Mouse (Mus musculus): ENCODE data around the gene Exoc3l4. TPM values are rescaled to one million over a fixed set of nuclear protein-coding genes. Genes with fewer than 3 reads are reported as not detected.

Gene Exoc3l4
- total and polyA plus RNA-seq, 3 experiments: 0.27 TPM; not detected in 2

- peaks cover 11% of the 10 kb centered on the region for H3K27me3 ChIP-seq (ENCODE audit: insufficient read depth, low read length)
- H3K4me3 ChIP-seq (ENCODE audit: low read depth, low read length): no peak overlapping the region
- no peak for ATAC-seq (ENCODE audit: extremely low read depth, insufficient number of reproducible peaks, low FRiP score, poor library complexity, severe bottlenecking)
These were observed 41.3 kb upstream of the Exoc3l4 start for GRCm38 (mm10) chr12:111375559-111375958.

GRCm38 (mm10) chr12:111376053-111376452, 40.8 kb upstream of the Exoc3l4 start:
- H3K36me3 ChIP-seq (replicated peaks): no peaks in the 10 kb centered on the region
- H3K4me1 ChIP-seq (ENCODE audit: insufficient read depth, low read depth, low read length): no peaks in the 10 kb centered on the region
- H3K27me3 ChIP-seq (ENCODE audit: insufficient read depth, low read length): peaks cover 9% of the 10 kb centered on the region; the same call in 1 of the 2 replicates
- H3K9me3 ChIP-seq (replicated peaks): peaks cover 18% of the 10 kb centered on the region
- no peak overlapping the region for H3K4me3 ChIP-seq (ENCODE audit: low read depth, low read length)
- ATAC-seq (ENCODE audit: extremely low read depth, insufficient number of reproducible peaks, low FRiP score, poor library complexity, severe bottlenecking) (no peak), DNase-seq (ENCODE audit: low spot score) (no peak)
- no peak for TF ChIP-seq CTCF (IDR thresholded peaks at IDR 0.05; ENCODE audit: low read depth, low read length)
- no peak for TF ChIP-seq POLR2AphosphoS5 (IDR thresholded peaks at IDR 0.05; ENCODE audit: insufficient replicate concordance, low read depth, low read length)
- no peak for TF ChIP-seq GATA2 (IDR thresholded peaks at IDR 0.05; ENCODE audit: borderline replicate concordance, low read depth, low read length)
- TF ChIP-seq GATA1 (IDR thresholded peaks at IDR 0.05; ENCODE audit: borderline replicate concordance, low read length): no peak
- no peak for TF ChIP-seq TAL1 (conservative IDR thresholded peaks at IDR 0.05; ENCODE audit: low read depth, low read length)

More at GRCm38 (mm10) chr12:111375559-111375958, 41.3 kb upstream of the Exoc3l4 start:
- no peaks in the 10 kb centered on the region for H3K4me1 ChIP-seq (ENCODE audit: insufficient read depth, low read depth, low read length)
- H3K9me3 ChIP-seq (replicated peaks): peaks cover 18% of the 10 kb centered on the region
- no peak for DNase-seq (ENCODE audit: low spot score)
- no peaks in the 10 kb centered on the region for H3K36me3 ChIP-seq (replicated peaks)
- TF ChIP-seq TAL1 (conservative IDR thresholded peaks at IDR 0.05; ENCODE audit: low read depth, low read length) (no peak), POLR2AphosphoS5 (IDR thresholded peaks at IDR 0.05; ENCODE audit: insufficient replicate concordance, low read depth, low read length) (no peak), CTCF (IDR thresholded peaks at IDR 0.05; ENCODE audit: low read depth, low read length) (no peak), GATA2 (IDR thresholded peaks at IDR 0.05; ENCODE audit: borderline replicate concordance, low read depth, low read length) (no peak), GATA1 (IDR thresholded peaks at IDR 0.05; ENCODE audit: borderline replicate concordance, low read length) (no peak)

GRCm38 (mm10) chr12:111376826-111377331, 39.9 kb upstream of the Exoc3l4 start:
- Histone ChIP-seq H3K4me1 (ENCODE audit: insufficient read depth, low read depth, low read length) (no peaks in the 10 kb centered on the region), H3K4me3 (ENCODE audit: low read depth, low read length) (peak overlapping the region; percentile 40; the same call in 1 of the 2 replicates), H3K27me3 (ENCODE audit: insufficient read depth, low read length) (peaks cover 6% of the 10 kb centered on the region; the same call in 1 of the 2 replicates), H3K9me3 (replicated peaks) (peaks cover 18% of the 10 kb centered on the region), H3K36me3 (replicated peaks) (no peaks in the 10 kb centered on the region)
- DNase-seq (ENCODE audit: low spot score) (no peak), ATAC-seq (ENCODE audit: extremely low read depth, insufficient number of reproducible peaks, low FRiP score, poor library complexity, severe bottlenecking) (no peak)
- TF ChIP-seq POLR2AphosphoS5 (IDR thresholded peaks at IDR 0.05; ENCODE audit: insufficient replicate concordance, low read depth, low read length): no peak
- no peak for TF ChIP-seq GATA2 (IDR thresholded peaks at IDR 0.05; ENCODE audit: borderline replicate concordance, low read depth, low read length)
- no peak for TF ChIP-seq TAL1 (conservative IDR thresholded peaks at IDR 0.05; ENCODE audit: low read depth, low read length)
- TF ChIP-seq CTCF (IDR thresholded peaks at IDR 0.05; ENCODE audit: low read depth, low read length): no peak
- TF ChIP-seq GATA1 (IDR thresholded peaks at IDR 0.05; ENCODE audit: borderline replicate concordance, low read length): no peak

GRCm38 (mm10) chr12:111377376-111377973, 39.3 kb upstream of the Exoc3l4 start, which contains the start of gene Cdc42bpb:
Gene Cdc42bpb (minus strand): TSS chr12:111377718.
- Histone ChIP-seq H3K36me3 (replicated peaks) (no peaks in the 10 kb centered on the region), H3K4me3 (ENCODE audit: low read depth, low read length) (peak within 1 kb of the TSS; percentile 40; the same call in 1 of the 2 replicates), H3K27me3 (ENCODE audit: insufficient read depth, low read length) (peaks cover 6% of the 10 kb centered on the region; the same call in 1 of the 2 replicates), H3K4me1 (ENCODE audit: insufficient read depth, low read depth, low read length) (no peaks in the 10 kb centered on the region), H3K9me3 (replicated peaks) (peaks cover 18% of the 10 kb centered on the region)
- no peak for DNase-seq (ENCODE audit: low spot score)
- TF ChIP-seq CTCF (IDR thresholded peaks at IDR 0.05; ENCODE audit: low read depth, low read length) (no peak), GATA2 (IDR thresholded peaks at IDR 0.05; ENCODE audit: borderline replicate concordance, low read depth, low read length) (no peak), GATA1 (IDR thresholded peaks at IDR 0.05; ENCODE audit: borderline replicate concordance, low read length) (no peak), TAL1 (conservative IDR thresholded peaks at IDR 0.05; ENCODE audit: low read depth, low read length) (no peak), POLR2AphosphoS5 (IDR thresholded peaks at IDR 0.05; ENCODE audit: insufficient replicate concordance, low read depth, low read length) (no peak)
- no peak for ATAC-seq (ENCODE audit: extremely low read depth, insufficient number of reproducible peaks, low FRiP score, poor library complexity, severe bottlenecking)

GRCm38 (mm10) chr12:111377986-111378490, 38.8 kb upstream of the Exoc3l4 start:
- Histone ChIP-seq H3K4me3 (ENCODE audit: low read depth, low read length) (peak overlapping the region; percentile 11; the same call in 1 of the 2 replicates), H3K9me3 (replicated peaks) (peaks cover 18% of the 10 kb centered on the region), H3K27me3 (ENCODE audit: insufficient read depth, low read length) (peaks cover 6% of the 10 kb centered on the region; the same call in 1 of the 2 replicates), H3K4me1 (ENCODE audit: insufficient read depth, low read depth, low read length) (no peaks in the 10 kb centered on the region), H3K36me3 (replicated peaks) (no peaks in the 10 kb centered on the region)
- TF ChIP-seq GATA1 (IDR thresholded peaks at IDR 0.05; ENCODE audit: borderline replicate concordance, low read length) (no peak), GATA2 (IDR thresholded peaks at IDR 0.05; ENCODE audit: borderline replicate concordance, low read depth, low read length) (no peak), POLR2AphosphoS5 (IDR thresholded peaks at IDR 0.05; ENCODE audit: insufficient replicate concordance, low read depth, low read length) (no peak), TAL1 (conservative IDR thresholded peaks at IDR 0.05; ENCODE audit: low read depth, low read length) (no peak), CTCF (IDR thresholded peaks at IDR 0.05; ENCODE audit: low read depth, low read length) (no peak)
- DNase-seq (ENCODE audit: low spot score) (no peak), ATAC-seq (ENCODE audit: extremely low read depth, insufficient number of reproducible peaks, low FRiP score, poor library complexity, severe bottlenecking) (no peak)

GRCm38 (mm10) chr12:111378812-111379211, 38.0 kb upstream of the Exoc3l4 start:
- DNase-seq (ENCODE audit: low spot score) (no peak), ATAC-seq (ENCODE audit: extremely low read depth, insufficient number of reproducible peaks, low FRiP score, poor library complexity, severe bottlenecking) (no peak)
- Histone ChIP-seq H3K9me3 (replicated peaks) (peaks cover 18% of the 10 kb centered on the region), H3K36me3 (replicated peaks) (no peaks in the 10 kb centered on the region), H3K4me3 (ENCODE audit: low read depth, low read length) (no peak overlapping the region), H3K27me3 (ENCODE audit: insufficient read depth, low read length) (peaks cover 6% of the 10 kb centered on the region; the same call in 1 of the 2 replicates), H3K4me1 (ENCODE audit: insufficient read depth, low read depth, low read length) (no peaks in the 10 kb centered on the region)
- TF ChIP-seq POLR2AphosphoS5 (IDR thresholded peaks at IDR 0.05; ENCODE audit: insufficient replicate concordance, low read depth, low read length) (no peak), TAL1 (conservative IDR thresholded peaks at IDR 0.05; ENCODE audit: low read depth, low read length) (no peak), CTCF (IDR thresholded peaks at IDR 0.05; ENCODE audit: low read depth, low read length) (no peak), GATA1 (IDR thresholded peaks at IDR 0.05; ENCODE audit: borderline replicate concordance, low read length) (no peak), GATA2 (IDR thresholded peaks at IDR 0.05; ENCODE audit: borderline replicate concordance, low read depth, low read length) (no peak)
